Mouse (Mus musculus) thymus, postnatal 14 days (tissue): ENCODE data around the gene Mre11a.
A peak's percentile ranks its signal among the peaks of the same experiment; 100 is the strongest.

ENCODE experiments used
- DNase-seq: peaks from one replicate; pipeline ENCODE4 v3.0.0; 2021

The Mre11a gene

GRCm38 (mm10) chr9:14870802-14871201 lies 86.3 kb downstream of the Mre11a start:
- no peak for DNase-seq

GRCm38 (mm10) chr9:14871536-14871935 lies 87.1 kb downstream of the Mre11a start:
- no peak for DNase-seq

GRCm38 (mm10) chr9:14872181-14872930 lies 87.9 kb downstream of the Mre11a start:
- no peak for DNase-seq

GRCm38 (mm10) chr9:14875743-14876507 lies 91.5 kb downstream of the Mre11a start:
- DNase-seq: no peak

- DNase-seq: peak; percentile 53
Observed at GRCm38 (mm10) chr9:14876566-14876965, 92.1 kb downstream of the Mre11a start.

GRCm38 (mm10) chr9:14884641-14885040 lies 100.2 kb downstream of the Mre11a start:
- peak; percentile 42 for DNase-seq

- peak; percentile 75 for DNase-seq
Observed at GRCm38 (mm10) chr9:14885151-14885550, 100.7 kb downstream of the Mre11a start.

- no peak for DNase-seq
Observed at GRCm38 (mm10) chr9:14885954-14886353, 101.5 kb downstream of the Mre11a start.
